Mouse (Mus musculus) B cell, adult 67 days (primary cell): ENCODE data around the gene Ttf2. TPM values are rescaled to one million over a fixed set of nuclear protein-coding genes. Genes with fewer than 3 reads are reported as not detected.

Experiments used
- total RNA-seq, 2 experiments: library from RNA; stranded (reverse); gene quantifications; 4 replicates each; pipeline ENCODE4 v1.2.4; 2023

The Ttf2 gene
- 10 to 100 TPM; 15.1 to 16.7 TPM for total RNA-seq

DNA sequence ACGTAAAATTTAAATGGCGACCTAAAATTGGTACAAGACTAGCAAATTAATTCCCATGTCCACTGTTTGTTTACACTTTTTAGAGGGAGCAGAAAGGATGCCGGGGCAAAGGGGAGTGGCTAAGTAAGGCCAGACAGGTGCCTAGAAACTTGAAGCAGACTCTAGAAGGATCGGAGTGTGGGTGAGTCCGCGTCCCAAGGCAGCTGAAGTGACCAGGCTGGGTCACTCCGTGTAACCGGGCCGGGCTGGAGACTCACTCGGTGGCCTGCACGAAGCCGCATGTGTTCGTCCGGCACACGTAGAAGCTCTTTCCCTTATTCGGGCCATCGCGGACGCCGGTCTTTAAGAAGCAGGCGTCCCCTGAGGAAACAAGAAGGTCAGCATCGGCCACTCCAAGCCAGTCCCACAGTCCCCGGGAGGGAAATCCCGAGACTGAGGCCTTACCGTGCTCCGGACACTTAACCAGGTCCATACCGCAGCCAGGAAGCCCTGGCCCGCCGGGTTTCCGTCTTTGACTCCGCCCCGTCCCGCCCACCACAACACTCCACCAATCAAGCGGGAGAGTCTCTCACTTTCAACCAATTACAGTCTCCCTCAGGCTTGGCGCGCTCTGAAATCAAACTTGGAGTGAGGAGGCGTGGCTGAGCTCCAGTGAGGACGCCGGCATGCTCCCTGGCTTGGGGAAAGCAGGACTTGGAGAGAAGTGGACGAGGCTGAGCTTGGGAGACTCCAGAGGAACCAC is at the start of gene Ttf2:
Ttf2 (minus strand) TSS at position 488 of the 742 bp plus-strand sequence.

GRCm38 (mm10) chr3:100921825-100922505 is 47.5 kb downstream of the Ttf2 start, which contains the start of gene Trim45:
TSS of gene Trim45 (plus strand) at chr3:100922202.

Other genes starting within 250 kb of the Ttf2 start
- not detected for gene Vtcn1, start 144.2 kb downstream of the Ttf2 start, total RNA-seq
- 1 to 10 TPM; 2.0 TPM for gene Trim45, start 47.5 kb downstream of the Ttf2 start, total RNA-seq
- under 1 TPM in 1 of 2 experiments, not detected in 1; 0.17 TPM for gene Cd101, start 59.9 kb upstream of the Ttf2 start, total RNA-seq
- gene Ptgfrn, start 140.6 kb upstream of the Ttf2 start, total RNA-seq = under 1 TPM in 1 of 2 experiments, not detected in 1; 0.09 TPM